Mouse (Mus musculus) ES-E14 (cell line): Measurements from ENCODE around the gene Gm13023.
"Not testable (repeated sequence)": the region's sequence is repeated elsewhere in the genome, so short reads cannot be mapped to it uniquely, and the experiment has no call there.

Experiments used
- HCFC1 ChIP-seq: IDR thresholded peaks from 2 replicates; pipeline ENCODE4 v1.6.1; 2012; ENCODE audit warnings: low read length, inconsistent platforms, borderline replicate concordance; ENCODE audit not compliant: insufficient read depth
- ZC3H11A ChIP-seq: IDR thresholded peaks from 2 replicates; pipeline ENCODE4 v1.6.1; 2012; ENCODE audit warnings: low read depth, mild to moderate bottlenecking, inconsistent platforms, low read length, borderline replicate concordance
- ZNF384 ChIP-seq: IDR thresholded peaks from 2 replicates; pipeline ENCODE4 v1.6.1; 2012; ENCODE audit warnings: low read depth, low read length, inconsistent platforms

DNA sequence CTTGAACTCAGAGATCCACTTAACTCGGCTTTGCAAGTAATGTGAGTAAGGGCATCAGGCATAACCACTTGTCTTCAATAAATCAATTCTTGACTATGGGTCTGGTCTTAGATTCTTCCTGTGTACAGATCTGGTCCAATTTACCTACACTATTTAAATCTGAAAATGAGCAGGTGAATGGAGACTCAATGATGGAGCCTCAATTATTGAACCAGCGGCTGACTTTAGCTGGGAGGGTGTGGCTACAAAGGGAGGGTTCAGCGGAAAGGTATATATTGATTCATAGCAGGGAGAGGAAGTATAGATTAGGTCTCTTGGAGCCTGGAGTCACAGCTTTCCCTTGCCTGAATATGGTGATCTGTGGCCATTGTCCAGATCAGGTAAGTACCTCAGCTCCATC, at the start of gene Gm13023:
- TF ChIP-seq ZNF384, ZC3H11A, HCFC1: not testable (repeated sequence)
